9 mouse cellular contexts compared by ENCODE assay signal in genomic region chr16:34657566-34657965, GRCm38 (mm10). TPM values are rescaled to one million over a fixed set of nuclear protein-coding genes. Genes with fewer than 3 reads are reported as not detected.
A peak's percentile ranks its signal among the peaks of the same experiment; 100 is the strongest.
DNase-seq lines count a peak whose midpoint lies in the region; ATAC-seq and TF ChIP-seq lines count a peak whose summit lies in the region.
"Not testable (repeated sequence)": the region's sequence is repeated elsewhere in the genome, so short reads cannot be mapped to it uniquely, and the experiment has no call there.
"Had no signal": no experiment of that assay in that cellular context is flagged by ENCODE, and none has a peak within 500 bp of the region (broad histone marks: within the 10 kb centered on the region; RNA-seq: fewer than 3 reads in every experiment).

No protein-coding gene starts in this region.

- peak; percentile 50 for ATAC-seq in forebrain, postnatal 0 days
- not testable (repeated sequence) for ATAC-seq in hindbrain, embryonic 14.5 days (ENCODE audit: low FRiP score); limb, embryonic 14.5 days (ENCODE audit: low FRiP score, low read depth)

- not testable (repeated sequence) for H3K27me3 ChIP-seq in forebrain, postnatal 0 days (ENCODE audit: insufficient read depth, low read length); hindbrain, embryonic 14.5 days (ENCODE audit: control insufficient read depth, insufficient read depth, low read length); limb, embryonic 14.5 days (ENCODE audit: control insufficient read depth, insufficient read depth, low read length)

- not testable (repeated sequence) for TF ChIP-seq CTCF in forebrain, postnatal 0 days (IDR thresholded peaks at IDR 0.05; ENCODE audit: low read depth)

- H3K4me1 ChIP-seq in forebrain, postnatal 0 days (ENCODE audit: insufficient read depth); hindbrain, embryonic 14.5 days (replicated peaks; ENCODE audit: control insufficient read depth, insufficient read depth, low read length); limb, embryonic 14.5 days (ENCODE audit: control insufficient read depth, insufficient read depth, low read length): not testable (repeated sequence)

- H3K36me3 ChIP-seq in forebrain, postnatal 0 days (ENCODE audit: insufficient read depth); hindbrain, embryonic 14.5 days (replicated peaks; ENCODE audit: control insufficient read depth, insufficient read depth); limb, embryonic 14.5 days (ENCODE audit: control insufficient read depth, insufficient read depth, low read length): not testable (repeated sequence)

- H3K9me3 ChIP-seq in forebrain, postnatal 0 days (ENCODE audit: low read length); hindbrain, embryonic 14.5 days (ENCODE audit: control insufficient read depth, low read length); limb, embryonic 14.5 days (ENCODE audit: control insufficient read depth, low read length): not testable (repeated sequence)

- H3K4me3 ChIP-seq in forebrain, postnatal 0 days (ENCODE audit: low read depth, low read length): peak overlapping the region; percentile 33
- peak overlapping the region; percentile 29 for H3K4me3 ChIP-seq in hindbrain, embryonic 14.5 days (replicated peaks; ENCODE audit: low read length)
- H3K4me3 ChIP-seq in limb, embryonic 14.5 days (replicated peaks; ENCODE audit: low read length): peak overlapping the region; percentile 29

- H3K4me2 ChIP-seq in forebrain, postnatal 0 days (ENCODE audit: low read depth): peak overlapping the region; percentile 53
- peak overlapping the region; percentile 62 for H3K4me2 ChIP-seq in hindbrain, embryonic 14.5 days (replicated peaks)
- peak overlapping the region; percentile 48 for H3K4me2 ChIP-seq in limb, embryonic 14.5 days (replicated peaks; ENCODE audit: low read depth, low read length, severe bottlenecking)

- not testable (repeated sequence) for TF ChIP-seq POLR2A in limb, embryonic 14.5 days (IDR thresholded peaks at IDR 0.05; ENCODE audit: borderline replicate concordance, extremely low read depth, insufficient read depth, insufficient read length)

- H3K27ac ChIP-seq in forebrain, postnatal 0 days (ENCODE audit: low read depth, low read length); hindbrain, embryonic 14.5 days; limb, embryonic 14.5 days (replicated peaks; ENCODE audit: low read depth, low read length): not testable (repeated sequence)

- 5% methylated on average over 16 of the region's 16 CpGs for WGBS in forebrain, postnatal 0 days
- 2% methylated on average over 16 of the region's 16 CpGs for WGBS in hindbrain, embryonic 14.5 days
- 3% methylated on average over 16 of the region's 16 CpGs for WGBS in limb, embryonic 14.5 days

- peak overlapping the region; percentile 47; the same call in 1 of the 2 replicates for H3K9ac ChIP-seq in forebrain, postnatal 0 days
- peak overlapping the region; percentile 49 for H3K9ac ChIP-seq in hindbrain, embryonic 14.5 days
- H3K9ac ChIP-seq in limb, embryonic 14.5 days (ENCODE audit: low read depth, low read length, severe bottlenecking): not testable (repeated sequence)

- peak; percentile 45 for DNase-seq in ES-CJ7 (ENCODE audit: low read depth, low spot score)
- DNase-seq in embryo, embryonic 9.5 days (ENCODE audit: extremely low spot score): peak; percentile 43
- peak; percentile 44 for DNase-seq in forebrain, postnatal 0 days
- DNase-seq in hindbrain, embryonic 14.5 days (ENCODE audit: low spot score): peak; percentile 42
- peak; percentile 26 for DNase-seq in kidney, postnatal 10 days
- not testable (repeated sequence) for DNase-seq in limb, embryonic 14.5 days (ENCODE audit: low spot score)
- DNase-seq in lung, postnatal 10 days: peak; percentile 25
- DNase-seq in ovary, postnatal 36 days (ENCODE audit: low spot score): peak; percentile 9

RNA-seq across cellular contexts. Expression of gene Ropn1, which starts 7.8 kb away (rescaled TPM):
- not detected in 2 replicates for total RNA-seq in forebrain, postnatal 0 days (2014; rRNA removed)
- polyA plus RNA-seq in forebrain, postnatal 0 days (2015; fragmentation: Nextera tagmentation; extraction: Ambion mirVana): not detected in 2 replicates
- 0.24 TPM in 1 of 2 replicates, not detected in the other for polyA plus RNA-seq in hindbrain, embryonic 14.5 days (2014; fragmentation: Nextera tagmentation; extraction: Ambion mirVana)
- not detected in 2 replicates for polyA plus RNA-seq in limb, embryonic 14.5 days (2012; rRNA removed)
- not detected in 2 replicates for polyA plus RNA-seq in limb, embryonic 14.5 days (2014; fragmentation: Nextera tagmentation; extraction: Ambion mirVana)
- total RNA-seq: gastrocnemius, postnatal 25 days had no signal

RNA-seq across cellular contexts. Expression of gene Ccdc14, which starts 32.9 kb away (rescaled TPM):
- 3.7 and 5.1 TPM in 2 replicates for total RNA-seq in forebrain, postnatal 0 days (2014; rRNA removed)
- 1.7 and 2.2 TPM in 2 replicates for polyA plus RNA-seq in forebrain, postnatal 0 days (2015; fragmentation: Nextera tagmentation; extraction: Ambion mirVana)
- 4.4 TPM in 2 replicates for polyA plus RNA-seq in hindbrain, embryonic 14.5 days (2014; fragmentation: Nextera tagmentation; extraction: Ambion mirVana)
- polyA plus RNA-seq in limb, embryonic 14.5 days (2012; rRNA removed): 9.1 and 10.2 TPM in 2 replicates
- polyA plus RNA-seq in limb, embryonic 14.5 days (2014; fragmentation: Nextera tagmentation; extraction: Ambion mirVana): 6.4 and 7.0 TPM in 2 replicates
